In the genomic region with DNA sequence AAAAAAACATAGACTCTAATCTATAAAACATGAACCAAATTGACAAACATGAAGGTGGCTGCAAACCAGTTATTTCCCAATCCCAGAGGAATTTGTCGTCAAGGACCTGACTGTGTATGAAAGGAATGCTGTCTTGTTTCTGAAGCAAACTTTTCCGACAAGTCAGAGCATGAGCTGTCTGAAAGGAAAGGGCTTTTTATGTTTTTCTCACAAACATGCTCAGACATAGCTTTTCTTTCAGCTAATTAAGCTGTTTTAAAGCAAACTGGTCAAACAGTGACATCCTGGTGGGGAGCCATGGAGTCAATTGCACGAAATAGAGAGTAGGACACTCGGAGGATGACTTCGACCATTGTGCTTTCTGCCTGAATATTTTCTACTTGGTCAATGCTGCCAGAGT, we compare ENCODE assay signal across 23 mouse cellular contexts.
A peak's percentile ranks its signal among the peaks of the same experiment; 100 is the strongest.
DNase-seq lines count a peak whose midpoint lies in the region; ATAC-seq and TF ChIP-seq lines count a peak whose summit lies in the region.
"Had no signal": no experiment of that assay in that cellular context is flagged by ENCODE, and none has a peak within 500 bp of the region (broad histone marks: within the 10 kb centered on the region; RNA-seq: fewer than 3 reads in every experiment).

No protein-coding gene starts in this region.

- TF ChIP-seq CTCF in embryonic fibroblast, embryonic 13.5 days (IDR thresholded peaks at IDR 0.05; ENCODE audit: borderline replicate concordance, insufficient read depth, low read length) = no peak

- peak; percentile 30 for DNase-seq in hindbrain, embryonic 11.5 days (ENCODE audit: low spot score)
- peak; percentile 10 for DNase-seq in lung, postnatal 10 days
- DNase-seq in lung, postnatal 4 days = no peak
- peak; percentile 54 for DNase-seq in lung, postnatal 36 days
- DNase-seq in cerebellum, adult 11-12 months = no peak
- DNase-seq: adrenal gland, postnatal 25 days; cerebellum, adult 11 months; cerebellum, postnatal 25 days; heart, adult 18-20 months; kidney, adult 2 months; kidney, postnatal 14 days; liver, embryonic 13.5 days; retina, postnatal 1 day; right cerebral cortex, postnatal 4 days; thymus, adult 2 months had no signal

- H3K9me3 ChIP-seq in hindbrain, embryonic 11.5 days (ENCODE audit: control insufficient read depth, low read length) = no peaks in the 10 kb centered on the region
- no peaks in the 10 kb centered on the region for H3K9me3 ChIP-seq in hindbrain, embryonic 12.5 days (replicated peaks)
- H3K9me3 ChIP-seq: embryonic facial prominence, embryonic 13.5 days; forebrain, embryonic 12.5 days; heart, embryonic 13.5 days; liver, embryonic 13.5 days; midbrain, embryonic 10.5 days had no signal

- H3K4me2 ChIP-seq in hindbrain, embryonic 11.5 days (replicated peaks; ENCODE audit: low read depth, low read length) = no peak overlapping the region
- H3K4me2 ChIP-seq in hindbrain, embryonic 12.5 days (replicated peaks) = no peak overlapping the region
- H3K4me2 ChIP-seq: embryonic facial prominence, embryonic 13.5 days; forebrain, embryonic 12.5 days; heart, embryonic 13.5 days; liver, embryonic 13.5 days had no signal

- 15% methylated on average over 5 of the region's 5 CpGs for WGBS in hindbrain, embryonic 11.5 days
- WGBS in hindbrain, embryonic 12.5 days = 14% methylated on average over 5 of the region's 5 CpGs

- H3K27ac ChIP-seq in hindbrain, embryonic 11.5 days (ENCODE audit: low read depth, low read length) = no peak overlapping the region
- no peak overlapping the region for H3K27ac ChIP-seq in hindbrain, embryonic 12.5 days
- peak overlapping the region; percentile 100 for H3K27ac ChIP-seq in embryonic fibroblast, embryonic 13.5 days (ENCODE audit: insufficient read depth, low read length)
- H3K27ac ChIP-seq: embryonic facial prominence, embryonic 13.5 days; forebrain, embryonic 12.5 days; heart, embryonic 13.5 days; liver, embryonic 13.5 days; macrophage; midbrain, embryonic 10.5 days had no signal

- TF ChIP-seq POLR2A in embryonic fibroblast, embryonic 13.5 days (IDR thresholded peaks at IDR 0.05; ENCODE audit: low read depth, low read length) = no peak

- no peaks in the 10 kb centered on the region for H3K4me1 ChIP-seq in hindbrain, embryonic 11.5 days (replicated peaks; ENCODE audit: control insufficient read depth, insufficient read depth, low read length)
- no peaks in the 10 kb centered on the region for H3K4me1 ChIP-seq in hindbrain, embryonic 12.5 days
- H3K4me1 ChIP-seq in embryonic fibroblast, embryonic 13.5 days (ENCODE audit: control insufficient read depth, insufficient read depth, low read length) = peaks cover 4% of the 10 kb centered on the region
- H3K4me1 ChIP-seq: embryonic facial prominence, embryonic 13.5 days; heart, embryonic 13.5 days; liver, embryonic 13.5 days had no signal

- no peak overlapping the region for H3K4me3 ChIP-seq in hindbrain, embryonic 11.5 days (ENCODE audit: low read depth, low read length)
- H3K4me3 ChIP-seq in hindbrain, embryonic 12.5 days = no peak overlapping the region
- H3K4me3 ChIP-seq in embryonic fibroblast, embryonic 13.5 days (ENCODE audit: insufficient read depth, low read length) = no peak overlapping the region
- H3K4me3 ChIP-seq: embryonic facial prominence, embryonic 13.5 days; forebrain, embryonic 12.5 days; heart, embryonic 13.5 days; liver, embryonic 13.5 days; midbrain, embryonic 10.5 days had no signal

- no peak for ATAC-seq in hindbrain, embryonic 11.5 days (ENCODE audit: low FRiP score)
- ATAC-seq in hindbrain, embryonic 12.5 days (ENCODE audit: low FRiP score) = no peak
- ATAC-seq: inflammation-experienced regulatory T-cells, adult 6 months had no signal

- peaks cover 27% of the 10 kb centered on the region for H3K27me3 ChIP-seq in hindbrain, embryonic 11.5 days (ENCODE audit: control insufficient read depth, insufficient read depth, low read length)
- H3K27me3 ChIP-seq in hindbrain, embryonic 12.5 days = peaks cover 62% of the 10 kb centered on the region
- H3K27me3 ChIP-seq: embryonic facial prominence, embryonic 13.5 days; forebrain, embryonic 12.5 days; heart, embryonic 13.5 days; liver, embryonic 13.5 days had no signal

- no peak overlapping the region for H3K9ac ChIP-seq in hindbrain, embryonic 11.5 days (ENCODE audit: low read depth, low read length)
- no peak overlapping the region for H3K9ac ChIP-seq in hindbrain, embryonic 12.5 days
- H3K9ac ChIP-seq: embryonic facial prominence, embryonic 13.5 days; forebrain, embryonic 12.5 days; heart, embryonic 13.5 days; liver, embryonic 13.5 days had no signal

- H3K36me3 ChIP-seq in hindbrain, embryonic 11.5 days (ENCODE audit: control insufficient read depth, insufficient read depth, low read length) = no peaks in the 10 kb centered on the region
- H3K36me3 ChIP-seq in hindbrain, embryonic 12.5 days = no peaks in the 10 kb centered on the region
- H3K36me3 ChIP-seq: embryonic facial prominence, embryonic 13.5 days; forebrain, embryonic 12.5 days; heart, embryonic 13.5 days; liver, embryonic 13.5 days; midbrain, embryonic 10.5 days had no signal

Comparison
In these comparisons a context has a peak if more than half of its experiments do, and no peak if none do; other contexts are left out.
1. DNase-seq: peak in hindbrain, embryonic 11.5 days (single experiment), lung, postnatal 10 days (single experiment) and lung, postnatal 36 days (single experiment); none in lung, postnatal 4 days (0 of 2) and cerebellum, adult 11-12 months (single experiment).